Mouse (Mus musculus) kidney, embryonic 15.5 days (tissue): ENCODE measurements around the gene Pip5k1b. TPM values are rescaled to one million over a fixed set of nuclear protein-coding genes. Genes with fewer than 3 reads are reported as not detected.

Source experiments
- ATAC-seq: fragments of 200-750 bp; cut with Nextera tagmentation; replicated peaks from 2 replicates; pipeline ENCODE4 v1.8.0; 2017; ENCODE audit warnings: moderate TSS enrichment; ENCODE audit not compliant: low FRiP score
- H3K27ac ChIP-seq: fragments of 300-500 bp; sonication (generic); 2 replicates; pipeline ENCODE4 v1.5.1; 2015; ENCODE audit warnings: mild to moderate bottlenecking, inconsistent platforms
- H3K27me3 ChIP-seq: fragments of 300-500 bp; sonication (generic); 2 replicates; pipeline ENCODE4 v1.6.1; 2015; ENCODE audit warnings: inconsistent platforms
- H3K36me3 ChIP-seq: fragments of 300-500 bp; sonication (generic); 2 replicates; pipeline ENCODE4 v1.6.1; 2015; ENCODE audit warnings: inconsistent platforms
- H3K4me1 ChIP-seq: fragments of 300-500 bp; sonication (generic); 2 replicates; pipeline ENCODE4 v1.6.1; 2015; ENCODE audit warnings: inconsistent platforms
- H3K4me2 ChIP-seq: fragments of 300-500 bp; sonication (generic); 2 replicates; pipeline ENCODE4 v1.6.1; 2015; ENCODE audit warnings: moderate library complexity, mild to moderate bottlenecking, inconsistent platforms
- H3K4me3 ChIP-seq: fragments of 300-500 bp; sonication (generic); replicated peaks from 2 replicates; pipeline ENCODE4 v1.5.1; 2015; ENCODE audit warnings: mild to moderate bottlenecking, inconsistent platforms
- H3K9ac ChIP-seq: fragments of 300-500 bp; sonication (generic); 2 replicates; pipeline ENCODE4 v1.6.1; 2015; ENCODE audit warnings: mild to moderate bottlenecking, inconsistent platforms
- H3K9me3 ChIP-seq: fragments of 300-500 bp; sonication (generic); replicated peaks from 2 replicates; pipeline ENCODE4 v1.6.1; 2016; ENCODE audit warnings: inconsistent platforms
- WGBS: fragments of 180-500 bp; shearing (Covaris S2); methylation state at CpG from one replicate; pipeline ENCODE4 v1.1.7; 2015; ENCODE audit warnings: mixed read lengths; 5-methylcytosine and 5-hydroxymethylcytosine counted together
- polyA plus RNA-seq: library from polyadenylated mRNA; unstranded; fragments of >200 nt; fragmentation: Nextera tagmentation; extraction: Ambion mirVana; gene quantifications from 2 replicates; pipeline ENCODE4 v1.2.1, GENCODE M21; 2015

Pip5k1b gene
- polyA plus RNA-seq = 2.6 and 2.9 TPM in 2 replicates

GRCm38 (mm10) chr19:24555466-24555903 is at the start of gene Pip5k1b:
Pip5k1b (minus strand) TSS chr19:24555872.
- Histone ChIP-seq H3K27ac (peak within 1 kb of the TSS; percentile 77), H3K4me2 (peak within 1 kb of the TSS; percentile 96), H3K27me3 (peaks cover 6% of the 10 kb centered on the region), H3K9me3 (no peaks in the 10 kb centered on the region), H3K4me3 (peak within 1 kb of the TSS; percentile 90), H3K9ac (peak within 1 kb of the TSS; percentile 66), H3K4me1 (peaks cover 42% of the 10 kb centered on the region), H3K36me3 (no peaks in the 10 kb centered on the region)
- peak; percentile 44 for ATAC-seq
- WGBS = 0% methylated on average over 37 of the region's 39 CpGs

- no peak overlapping the region for H3K27ac ChIP-seq
Observed at GRCm38 (mm10) chr19:24604105-24604504, 48.4 kb upstream of the Pip5k1b start.

GRCm38 (mm10) chr19:24603431-24603830 is 47.8 kb upstream of the Pip5k1b start:
- Histone ChIP-seq H3K9me3 (no peaks in the 10 kb centered on the region), H3K36me3 (no peaks in the 10 kb centered on the region), H3K9ac (no peak overlapping the region), H3K4me3 (no peak overlapping the region), H3K27me3 (no peaks in the 10 kb centered on the region), H3K27ac (no peak overlapping the region), H3K4me1 (no peaks in the 10 kb centered on the region), H3K4me2 (no peak overlapping the region)
- WGBS = 87% methylated on average over 4 of the region's 4 CpGs
- ATAC-seq = no peak

More at GRCm38 (mm10) chr19:24604105-24604504, 48.4 kb upstream of the Pip5k1b start:
- Histone ChIP-seq H3K4me1 (no peaks in the 10 kb centered on the region), H3K9ac (no peak overlapping the region), H3K4me2 (no peak overlapping the region), H3K9me3 (no peaks in the 10 kb centered on the region), H3K36me3 (no peaks in the 10 kb centered on the region), H3K4me3 (no peak overlapping the region), H3K27me3 (no peaks in the 10 kb centered on the region)
- ATAC-seq = no peak
- WGBS = 31% methylated on average over 4 of the region's 4 CpGs

- no peak for ATAC-seq
- Histone ChIP-seq H3K27ac (no peak overlapping the region), H3K27me3 (peaks cover 6% of the 10 kb centered on the region), H3K4me2 (no peak overlapping the region), H3K9ac (no peak overlapping the region), H3K9me3 (no peaks in the 10 kb centered on the region), H3K4me3 (no peak overlapping the region), H3K4me1 (no peaks in the 10 kb centered on the region), H3K36me3 (no peaks in the 10 kb centered on the region)
- WGBS = 39% methylated on average over 2 of the region's 2 CpGs
Observed at GRCm38 (mm10) chr19:24586726-24587125, 31.1 kb upstream of the Pip5k1b start.

GRCm38 (mm10) chr19:24585171-24585570 is 29.5 kb upstream of the Pip5k1b start:
- WGBS = 91% methylated on average over 5 of the region's 5 CpGs
- H3K4me2 ChIP-seq = no peak overlapping the region
- H3K27ac ChIP-seq = no peak overlapping the region
- no peaks in the 10 kb centered on the region for H3K4me1 ChIP-seq
- H3K9me3 ChIP-seq = no peaks in the 10 kb centered on the region
- no peaks in the 10 kb centered on the region for H3K36me3 ChIP-seq
- H3K4me3 ChIP-seq = no peak overlapping the region
- peaks cover 6% of the 10 kb centered on the region for H3K27me3 ChIP-seq
- ATAC-seq = no peak
- H3K9ac ChIP-seq = no peak overlapping the region

- Histone ChIP-seq H3K4me2 (no peak overlapping the region), H3K4me3 (no peak overlapping the region), H3K27me3 (peaks cover 6% of the 10 kb centered on the region), H3K9ac (no peak overlapping the region), H3K27ac (no peak overlapping the region), H3K4me1 (no peaks in the 10 kb centered on the region), H3K36me3 (no peaks in the 10 kb centered on the region), H3K9me3 (no peaks in the 10 kb centered on the region)
- 82% methylated on average over 8 of the region's 8 CpGs for WGBS
- no peak for ATAC-seq
Observed at GRCm38 (mm10) chr19:24583956-24584355, 28.3 kb upstream of the Pip5k1b start.

- Histone ChIP-seq H3K9me3 (no peaks in the 10 kb centered on the region), H3K27me3 (no peaks in the 10 kb centered on the region; the same call in 1 of the 2 replicates), H3K9ac (no peak overlapping the region), H3K27ac (no peak overlapping the region), H3K36me3 (no peaks in the 10 kb centered on the region), H3K4me2 (no peak overlapping the region), H3K4me3 (no peak overlapping the region), H3K4me1 (no peaks in the 10 kb centered on the region)
- ATAC-seq = no peak
- WGBS = 93% methylated on average over 13 of the region's 13 CpGs
Observed at GRCm38 (mm10) chr19:24576125-24576524, 20.5 kb upstream of the Pip5k1b start.

- Histone ChIP-seq H3K4me2 (no peak overlapping the region), H3K4me3 (no peak overlapping the region), H3K36me3 (no peaks in the 10 kb centered on the region), H3K9ac (no peak overlapping the region), H3K4me1 (no peaks in the 10 kb centered on the region), H3K9me3 (no peaks in the 10 kb centered on the region), H3K27me3 (no peaks in the 10 kb centered on the region; the same call in 1 of the 2 replicates), H3K27ac (no peak overlapping the region)
- WGBS = 48% methylated on average over 7 of the region's 7 CpGs
- ATAC-seq = no peak
Observed at GRCm38 (mm10) chr19:24571756-24572181, 16.1 kb upstream of the Pip5k1b start.

GRCm38 (mm10) chr19:24570969-24571368 is 15.3 kb upstream of the Pip5k1b start:
- no peak overlapping the region for H3K9ac ChIP-seq
- H3K27me3 ChIP-seq = no peaks in the 10 kb centered on the region
- no peak overlapping the region for H3K27ac ChIP-seq
- no peaks in the 10 kb centered on the region for H3K4me1 ChIP-seq
- H3K4me2 ChIP-seq = no peak overlapping the region
- no peaks in the 10 kb centered on the region for H3K9me3 ChIP-seq
- no peak for ATAC-seq
- no peaks in the 10 kb centered on the region for H3K36me3 ChIP-seq
- H3K4me3 ChIP-seq = no peak overlapping the region
- WGBS = 77% methylated on average over 8 of the region's 8 CpGs

- Histone ChIP-seq H3K4me2 (peak overlapping the region; percentile 96), H3K9ac (no peak overlapping the region), H3K27me3 (peaks cover 6% of the 10 kb centered on the region), H3K36me3 (no peaks in the 10 kb centered on the region), H3K4me1 (peaks cover 42% of the 10 kb centered on the region), H3K27ac (peak overlapping the region; percentile 35; the same call in 1 of the 2 replicates), H3K4me3 (peak overlapping the region; percentile 90; the same call in 1 of the 2 replicates), H3K9me3 (no peaks in the 10 kb centered on the region)
- 0 out of 2 replicates have a peak, but pooled peaks have one; percentile 22 for ATAC-seq
- under 1% methylated on average over 11 of the region's 11 CpGs for WGBS
Observed at GRCm38 (mm10) chr19:24557456-24557855, 1.8 kb upstream of the Pip5k1b start.

- Histone ChIP-seq H3K9me3 (no peaks in the 10 kb centered on the region), H3K4me1 (peaks cover 42% of the 10 kb centered on the region), H3K27ac (peak overlapping the region; percentile 77; the same call in 1 of the 2 replicates), H3K4me2 (peak overlapping the region; percentile 96), H3K4me3 (peak overlapping the region; percentile 90), H3K27me3 (peaks cover 6% of the 10 kb centered on the region), H3K36me3 (no peaks in the 10 kb centered on the region), H3K9ac (peak overlapping the region; percentile 66)
- ATAC-seq = 0 out of 2 replicates have a peak, but pooled peaks have one; percentile 15
- under 1% methylated on average over 12 of the region's 12 CpGs for WGBS
Observed at GRCm38 (mm10) chr19:24556585-24556966, 904 bp upstream of the Pip5k1b start.

- Histone ChIP-seq H3K27me3 (peaks cover 6% of the 10 kb centered on the region), H3K9me3 (no peaks in the 10 kb centered on the region), H3K4me3 (peak overlapping the region; percentile 90), H3K4me2 (peak overlapping the region; percentile 96), H3K9ac (peak overlapping the region; percentile 66), H3K27ac (peak overlapping the region; percentile 77), H3K4me1 (peaks cover 42% of the 10 kb centered on the region), H3K36me3 (no peaks in the 10 kb centered on the region)
- WGBS = under 1% methylated on average over 69 of the region's 74 CpGs
- ATAC-seq = peak; percentile 88
Observed at GRCm38 (mm10) chr19:24555904-24556584, 372 bp upstream of the Pip5k1b start.
